Mouse (Mus musculus): ENCODE measurements around the gene Ntrk2.

Gene Ntrk2

GRCm38 (mm10) chr13:58806397-58806892 lies at the start of gene Ntrk2:
Ntrk2 (plus strand) TSS chr13:58806569.
- ATAC-seq (ENCODE audit: low TSS enrichment), result peak; percentile 65

DNA sequence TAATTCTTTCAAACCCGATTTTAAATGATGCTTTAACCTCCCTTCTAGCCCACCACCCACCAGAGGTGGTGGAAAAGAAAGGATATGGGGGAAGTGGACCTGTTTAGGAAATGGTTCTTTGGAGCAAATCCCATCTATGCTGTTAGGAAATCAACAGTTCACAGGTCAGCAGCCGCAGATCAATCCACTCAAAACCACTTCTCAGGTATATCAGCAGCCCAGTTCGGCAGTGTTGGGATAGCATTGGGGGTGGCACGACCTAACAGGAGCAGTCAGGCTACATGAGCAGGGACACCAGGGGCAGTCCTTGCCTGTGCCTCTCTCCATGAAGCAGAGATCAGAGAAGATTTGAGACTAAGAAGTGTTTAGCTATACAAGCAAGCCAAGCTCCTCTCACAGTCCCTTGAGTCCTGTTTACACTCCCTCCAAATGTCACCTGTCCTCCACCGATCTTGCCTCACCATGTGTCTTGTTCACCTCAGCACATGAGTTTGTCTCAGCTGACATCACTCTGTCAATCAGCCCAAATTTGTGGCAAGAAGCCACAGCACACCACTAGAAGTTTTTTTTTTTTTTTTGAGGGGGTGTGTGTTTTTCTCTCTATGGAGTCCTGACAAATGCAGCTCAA lies 45.3 kb upstream of the Ntrk2 start:
- no peak for ATAC-seq (ENCODE audit: low TSS enrichment)

DNA sequence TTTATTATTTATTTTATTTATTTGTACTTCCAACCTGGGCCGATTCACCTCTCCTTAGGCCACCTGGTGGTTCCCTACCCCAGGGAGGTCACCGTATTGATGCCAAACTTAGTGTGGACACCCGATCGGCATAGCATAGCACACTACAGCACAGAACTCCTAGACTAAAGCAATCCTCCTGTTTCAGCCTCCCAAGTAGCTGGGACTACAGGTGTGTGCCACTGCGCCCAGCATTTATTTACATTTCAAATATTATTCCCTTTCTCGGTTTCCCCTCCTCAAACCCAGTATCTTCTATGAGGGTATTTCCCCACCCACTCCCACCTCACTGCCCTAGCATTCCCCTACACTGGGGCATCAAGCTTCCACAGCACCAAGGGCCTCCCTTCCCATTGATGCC lies 38.1 kb upstream of the Ntrk2 start:
- ATAC-seq (ENCODE audit: low TSS enrichment), result no peak

DNA sequence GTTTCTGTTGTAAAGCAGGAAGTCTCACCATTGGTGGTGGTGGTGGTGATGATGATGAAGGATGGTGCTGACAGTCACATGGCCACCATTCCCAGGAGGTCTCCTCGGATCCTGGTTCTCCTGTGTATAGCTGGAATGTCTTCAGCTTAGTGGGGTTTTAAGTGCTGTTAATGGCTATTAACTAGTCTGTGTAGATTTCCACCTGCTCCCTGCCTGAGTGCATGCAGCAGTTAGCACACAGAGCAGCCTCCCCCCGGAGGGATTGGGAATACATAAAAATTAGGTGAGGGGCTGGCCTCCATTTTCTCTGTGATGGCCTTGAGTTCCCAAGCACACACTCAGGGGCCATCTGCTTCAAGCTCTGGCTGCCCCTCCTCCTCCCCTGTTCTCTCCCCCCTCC lies 36.9 kb upstream of the Ntrk2 start:
- no peak for ATAC-seq (ENCODE audit: low TSS enrichment)

DNA sequence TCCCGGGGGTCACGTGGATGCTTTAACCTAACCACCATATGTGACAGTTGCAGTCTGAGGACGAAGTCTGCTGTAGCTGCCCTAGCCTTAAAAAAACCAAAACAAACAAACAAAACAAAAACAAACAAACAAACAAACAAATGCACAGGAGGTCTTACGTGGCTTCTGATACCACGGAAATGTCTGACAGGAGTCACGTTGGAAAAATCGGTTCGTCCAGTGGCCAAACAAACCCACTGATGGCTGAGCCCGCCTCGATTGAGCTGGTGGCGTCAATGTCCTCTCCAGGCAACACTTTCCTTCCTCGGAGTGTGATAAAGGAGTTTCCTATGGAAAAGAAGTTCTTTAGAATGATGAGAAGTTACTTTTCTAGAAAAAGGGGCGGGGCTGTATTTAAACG lies 27.1 kb upstream of the Ntrk2 start:
- no peak for ATAC-seq (ENCODE audit: low TSS enrichment)

- no peak for ATAC-seq (ENCODE audit: low TSS enrichment)
Observed at GRCm38 (mm10) chr13:58786476-58786875, 19.9 kb upstream of the Ntrk2 start.

DNA sequence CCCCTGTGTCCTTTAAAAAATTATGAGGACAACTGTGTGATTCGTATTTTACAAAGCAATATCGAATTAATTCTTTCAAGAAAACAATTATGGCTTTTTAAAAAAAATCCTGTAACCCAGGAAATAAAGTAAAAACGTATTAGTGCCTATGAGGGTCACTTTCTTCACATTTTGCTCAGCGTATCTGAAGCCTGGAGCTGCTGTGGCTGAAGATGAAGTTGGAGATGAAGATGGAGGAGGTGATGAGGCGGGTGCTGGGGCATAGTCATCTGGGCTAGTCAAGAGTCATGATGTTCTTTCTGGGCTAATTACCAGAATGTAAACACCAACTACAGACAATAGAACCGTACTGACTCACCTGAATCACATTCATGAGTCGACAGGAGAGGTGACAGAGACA lies 15.6 kb upstream of the Ntrk2 start:
- no peak for ATAC-seq (ENCODE audit: low TSS enrichment)

GRCm38 (mm10) chr13:58797386-58797785 lies 9.0 kb upstream of the Ntrk2 start:
- no peak for ATAC-seq (ENCODE audit: low TSS enrichment)

DNA sequence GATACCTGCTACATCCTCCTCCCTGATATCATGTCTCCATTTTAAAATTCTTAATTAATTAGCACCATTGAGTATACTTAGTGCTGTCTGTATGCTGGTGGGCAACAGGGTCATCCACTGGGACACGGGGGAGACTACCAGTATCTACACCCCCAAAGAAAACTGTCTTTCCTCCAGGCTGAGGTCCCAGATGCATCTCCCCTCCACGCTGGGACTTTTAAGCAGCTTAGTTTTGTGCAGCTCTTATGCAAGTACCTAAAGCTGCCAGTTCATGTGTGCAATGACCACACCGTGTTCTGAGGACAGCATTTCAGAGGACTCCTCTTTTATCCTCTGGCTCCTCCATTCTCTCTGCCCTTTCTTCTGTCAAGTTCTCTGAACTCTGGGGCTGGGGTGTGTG lies 5.1 kb upstream of the Ntrk2 start:
- no peak for ATAC-seq (ENCODE audit: low TSS enrichment)

GRCm38 (mm10) chr13:58803882-58804281 lies 2.5 kb upstream of the Ntrk2 start:
- no peak for ATAC-seq (ENCODE audit: low TSS enrichment)

GRCm38 (mm10) chr13:58805833-58806232 lies 536 bp upstream of the Ntrk2 start:
- ATAC-seq (ENCODE audit: low TSS enrichment), result no peak

DNA sequence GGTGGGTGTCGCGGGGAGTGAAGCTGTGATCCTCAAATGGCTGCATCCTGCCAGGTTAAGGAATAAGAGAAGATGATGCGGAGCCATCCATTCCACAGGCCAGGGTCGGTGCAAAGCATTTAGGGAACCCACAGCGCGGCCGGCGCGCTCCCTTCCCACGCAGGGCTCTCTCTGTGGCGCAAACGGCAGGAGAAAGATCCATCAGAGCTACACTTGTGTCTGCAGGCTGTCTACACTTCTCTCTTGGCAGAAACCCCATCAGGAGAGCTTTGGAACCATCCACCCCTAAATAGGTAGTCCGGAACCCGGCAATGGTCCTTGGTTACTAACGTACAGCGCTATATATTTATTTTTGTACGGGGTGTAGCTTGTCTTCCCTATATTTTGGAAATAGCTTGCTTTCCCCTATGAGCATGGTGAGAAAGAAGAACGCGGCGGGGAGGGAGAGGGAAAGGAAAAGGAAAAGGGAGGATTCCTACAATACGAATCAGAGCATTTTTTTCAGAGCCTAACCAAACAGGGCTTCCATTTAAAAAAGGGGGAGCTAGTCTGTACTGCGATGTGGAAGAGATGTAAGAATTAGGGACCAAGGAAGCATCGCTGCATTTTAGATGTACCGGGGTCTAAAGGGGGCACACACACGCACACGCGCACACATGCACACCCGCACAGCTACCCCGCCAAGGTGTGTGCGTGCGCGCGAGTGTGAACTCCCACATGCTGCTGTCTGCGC lies 693 bp downstream of the Ntrk2 start:
- peak; percentile 28 for ATAC-seq (ENCODE audit: low TSS enrichment)

DNA sequence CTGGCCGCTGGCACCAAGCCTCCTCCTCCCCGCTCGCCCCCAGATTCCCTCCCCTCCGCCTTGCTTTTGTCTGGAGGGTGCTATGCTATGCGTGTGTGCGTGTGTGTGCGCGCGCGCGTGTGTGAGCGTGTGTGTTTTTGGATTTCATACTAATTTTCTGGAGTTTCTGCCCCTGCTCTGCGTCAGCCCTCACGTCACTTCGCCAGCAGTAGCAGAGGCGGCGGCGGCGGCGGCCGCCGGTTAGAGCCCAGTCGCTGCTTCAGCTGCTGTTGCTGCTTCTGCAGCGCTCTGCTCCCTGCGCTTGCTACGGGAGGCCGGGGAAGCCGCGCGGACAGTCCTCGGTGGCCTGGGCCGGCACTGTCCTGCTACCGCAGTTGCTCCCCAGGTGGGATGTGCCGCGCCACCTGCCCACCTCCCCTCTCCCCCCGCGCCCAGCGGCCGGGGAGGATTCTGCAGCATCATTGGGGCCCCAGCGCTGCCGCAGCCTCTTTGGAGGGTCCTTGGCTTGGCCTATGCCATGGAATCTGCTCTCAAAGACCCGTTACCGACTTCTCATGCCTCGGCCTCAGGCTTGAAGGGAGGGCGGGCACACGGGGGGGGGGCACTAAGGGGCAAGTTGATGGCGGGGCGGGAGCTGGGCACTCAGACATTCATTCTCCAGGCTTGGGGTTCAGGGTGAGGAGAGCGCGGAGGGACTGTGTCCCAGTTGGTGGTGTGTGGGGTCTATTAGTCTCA lies 1.4 kb downstream of the Ntrk2 start:
- peak; percentile 56 for ATAC-seq (ENCODE audit: low TSS enrichment)

DNA sequence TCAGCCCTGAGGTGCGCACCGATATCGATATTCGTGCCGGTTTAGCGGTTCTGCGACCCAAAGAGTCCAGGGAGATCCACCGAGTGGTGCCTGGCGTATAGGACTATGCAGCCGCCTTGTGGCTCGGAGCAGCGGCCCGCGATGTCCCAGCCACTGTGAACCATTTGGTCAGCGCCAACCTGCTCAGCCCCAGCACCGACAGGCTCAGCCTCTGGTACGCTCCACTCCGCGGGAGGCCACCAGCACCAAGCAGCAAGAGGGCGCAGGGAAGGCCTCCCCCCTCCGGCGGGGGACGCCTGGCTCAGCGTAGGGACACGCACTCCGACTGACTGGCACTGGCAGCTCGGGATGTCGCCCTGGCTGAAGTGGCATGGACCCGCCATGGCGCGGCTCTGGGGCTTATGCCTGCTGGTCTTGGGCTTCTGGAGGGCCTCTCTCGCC lies 2.0 kb downstream of the Ntrk2 start:
- peak; percentile 21; the same call in 1 of the 2 replicates for ATAC-seq (ENCODE audit: low TSS enrichment)

DNA sequence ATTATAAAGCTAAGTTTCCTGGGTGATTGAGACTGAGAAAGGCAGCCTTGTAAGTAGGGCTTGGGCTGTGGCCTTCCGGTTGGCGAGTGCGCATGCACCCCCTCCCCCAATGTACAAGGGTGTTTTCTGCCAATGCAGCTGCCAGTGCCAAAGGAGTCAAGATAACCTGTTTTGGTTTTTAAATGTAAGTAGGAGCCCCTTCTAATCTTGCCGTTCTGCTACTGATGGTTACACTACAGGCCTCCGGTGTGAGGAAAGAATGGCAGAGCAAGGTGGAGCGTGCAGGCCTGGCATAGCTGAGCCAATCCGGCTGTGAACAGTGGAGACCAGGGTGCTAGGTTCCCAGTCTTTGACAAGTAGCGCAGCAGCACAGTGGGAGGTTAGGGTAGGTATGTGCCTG lies 3.6 kb downstream of the Ntrk2 start:
- ATAC-seq (ENCODE audit: low TSS enrichment), result no peak

- no peak for ATAC-seq (ENCODE audit: low TSS enrichment)
Observed at GRCm38 (mm10) chr13:58824752-58825151, 18.4 kb downstream of the Ntrk2 start.

DNA sequence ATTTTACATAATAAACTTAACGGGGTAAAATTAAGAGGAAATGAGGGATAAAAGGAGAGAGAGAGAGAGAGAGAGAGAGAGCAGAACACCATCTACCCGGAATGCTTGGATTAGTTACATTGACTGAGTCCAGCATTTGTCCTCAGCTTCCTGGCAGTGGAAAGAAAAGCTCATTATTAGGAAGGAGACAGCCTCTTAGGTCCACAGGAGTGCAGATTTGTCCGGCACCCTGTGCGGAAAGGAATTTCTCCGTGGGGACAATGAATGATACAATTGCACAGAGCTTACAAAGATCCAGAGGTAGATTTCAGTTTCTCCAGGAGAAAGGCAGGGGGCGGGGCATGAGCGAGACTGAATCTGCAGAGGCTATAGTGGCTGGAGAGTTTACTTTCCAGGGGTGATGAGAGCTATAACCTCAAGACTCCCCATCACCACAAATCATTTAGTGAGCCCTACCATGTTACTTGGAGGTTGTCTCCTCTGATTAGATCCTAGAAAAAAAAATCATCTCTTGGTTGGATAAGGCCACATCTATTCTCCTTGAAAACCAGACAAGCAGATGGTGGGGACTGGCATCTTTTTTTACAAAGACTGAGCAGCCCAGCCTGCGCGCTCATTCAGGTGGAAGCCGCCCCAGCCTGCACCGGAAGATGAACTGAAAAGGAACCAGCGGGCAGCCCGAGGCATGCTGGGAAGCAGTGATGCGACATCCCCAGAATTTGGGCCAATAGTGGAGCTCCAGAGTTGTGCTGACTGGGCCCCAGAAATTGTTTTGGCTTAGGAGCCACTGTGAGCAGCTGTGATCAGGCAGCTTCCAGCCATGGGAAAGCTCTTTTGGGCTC lies 20.2 kb downstream of the Ntrk2 start:
- ATAC-seq (ENCODE audit: low TSS enrichment), result peak; percentile 57

GRCm38 (mm10) chr13:58831999-58832398 lies 25.6 kb downstream of the Ntrk2 start:
- no peak for ATAC-seq (ENCODE audit: low TSS enrichment)

- ATAC-seq (ENCODE audit: low TSS enrichment), result peak; percentile 67
Observed at GRCm38 (mm10) chr13:58834726-58835125, 28.4 kb downstream of the Ntrk2 start.

- no peak for ATAC-seq (ENCODE audit: low TSS enrichment)
Observed at GRCm38 (mm10) chr13:58836891-58837290, 30.5 kb downstream of the Ntrk2 start.

DNA sequence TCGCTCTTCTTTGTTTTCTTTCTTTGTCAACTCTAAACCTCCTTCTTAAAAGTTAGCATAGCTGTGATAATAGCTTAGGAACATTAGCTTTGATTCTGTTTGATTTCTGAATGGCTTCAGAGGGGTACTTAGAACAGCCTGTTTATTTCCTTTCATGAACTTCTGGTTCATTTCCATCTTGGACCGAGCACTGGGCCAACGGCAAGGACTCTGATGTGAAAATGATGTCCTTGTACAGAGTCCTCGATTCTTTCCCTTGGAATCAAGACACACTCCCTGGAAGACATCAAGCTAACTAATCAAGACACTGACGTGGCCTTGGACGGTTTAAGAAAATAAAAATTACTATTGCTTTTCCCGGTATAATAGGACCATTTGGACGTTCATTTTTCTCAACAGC lies 31.7 kb downstream of the Ntrk2 start:
- no peak for ATAC-seq (ENCODE audit: low TSS enrichment)

Data from frontal cortex, adult (tissue).